Mouse (Mus musculus): ENCODE results near the gene Med17.

DNA sequence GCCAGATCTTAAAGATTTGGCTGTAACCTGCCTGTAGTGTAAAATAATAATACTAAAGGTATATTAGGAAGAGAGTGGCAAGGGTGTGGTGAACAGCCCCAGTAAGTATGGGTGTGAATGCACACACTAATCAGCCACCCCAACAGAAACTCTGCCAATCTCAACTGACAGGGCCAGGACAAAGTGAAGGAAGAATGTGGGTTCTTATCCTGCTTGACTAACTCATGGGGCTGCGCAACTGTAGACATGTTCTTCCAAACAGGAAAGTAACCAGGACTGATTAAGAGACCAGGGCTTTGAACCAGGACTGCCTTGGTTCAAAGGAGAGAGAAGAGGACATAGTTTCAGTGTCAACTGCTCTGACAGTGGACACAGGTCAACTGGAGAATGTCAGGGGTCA, 37.6 kb downstream of the Med17 start:
- TF ChIP-seq POLR2A (IDR thresholded peaks at IDR 0.05; ENCODE audit: control insufficient read depth, low read depth, low read length), result no peak
- no peak for TF ChIP-seq CTCF (IDR thresholded peaks at IDR 0.05; ENCODE audit: control insufficient read depth, insufficient read depth, insufficient replicate concordance, low read depth, low read length)

Measured in testis, adult 2 months (tissue).